Mouse (Mus musculus) effector memory CD4-positive, alpha-beta T cell, adult 7 months (primary cell): ENCODE data around the gene Hint3. TPM values are rescaled to one million over a fixed set of nuclear protein-coding genes. Genes with fewer than 3 reads are reported as not detected.

Experiments
- polyA plus RNA-seq: library from polyadenylated mRNA; unstranded; fragments of 100-300 nt; shearing (Covaris generic); gene quantifications from one replicate; pipeline ENCODE4 v1.2.1, GENCODE M21; 2017

The Hint3 gene
- 41.3 TPM for polyA plus RNA-seq

DNA sequence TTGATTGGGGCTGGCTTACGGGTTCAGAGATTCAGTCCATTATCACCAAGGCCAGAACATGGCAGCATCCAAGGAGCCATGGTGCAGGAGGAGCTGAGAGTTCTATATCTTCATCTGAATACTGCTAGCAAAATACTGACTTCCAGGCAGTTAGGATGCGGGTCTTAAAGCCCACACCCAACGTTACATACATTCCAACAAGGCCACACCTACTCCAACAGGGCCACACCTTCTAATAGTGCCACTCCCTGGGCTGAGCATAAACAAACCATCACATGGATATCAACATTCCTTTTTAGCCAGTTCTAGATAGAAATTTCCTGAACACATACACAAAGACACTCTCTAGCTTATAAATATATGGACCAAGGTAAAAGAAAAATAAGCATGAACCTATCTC, at the start of gene Hint3:
Gene Hint3, minus strand, starts transcription at position 120 of the 400 bp plus-strand sequence.

GRCm38 (mm10) chr10:30600542-30600966, 28.9 kb downstream of the Hint3 start, which contains the start of gene Trmt11:
Trmt11 (minus strand) TSS chr10:30600749.

Other genes with a start within 250 kb of the Hint3 start
- 25.7 TPM for gene Trmt11, start 28.9 kb downstream of the Hint3 start, polyA plus RNA-seq
- 8.7 TPM for gene Ncoa7, start 173.7 kb upstream of the Hint3 start, polyA plus RNA-seq
- 0.26 TPM for gene Hey2, start 213.2 kb upstream of the Hint3 start, polyA plus RNA-seq